Mouse (Mus musculus): ENCODE data around the gene Fbxw5. TPM values are rescaled to one million over a fixed set of nuclear protein-coding genes. Genes with fewer than 3 reads are reported as not detected.

Fbxw5 gene
- total RNA-seq (2022): 100 to 1,000 TPM; 105 to 121 (median 113) TPM

DNA sequence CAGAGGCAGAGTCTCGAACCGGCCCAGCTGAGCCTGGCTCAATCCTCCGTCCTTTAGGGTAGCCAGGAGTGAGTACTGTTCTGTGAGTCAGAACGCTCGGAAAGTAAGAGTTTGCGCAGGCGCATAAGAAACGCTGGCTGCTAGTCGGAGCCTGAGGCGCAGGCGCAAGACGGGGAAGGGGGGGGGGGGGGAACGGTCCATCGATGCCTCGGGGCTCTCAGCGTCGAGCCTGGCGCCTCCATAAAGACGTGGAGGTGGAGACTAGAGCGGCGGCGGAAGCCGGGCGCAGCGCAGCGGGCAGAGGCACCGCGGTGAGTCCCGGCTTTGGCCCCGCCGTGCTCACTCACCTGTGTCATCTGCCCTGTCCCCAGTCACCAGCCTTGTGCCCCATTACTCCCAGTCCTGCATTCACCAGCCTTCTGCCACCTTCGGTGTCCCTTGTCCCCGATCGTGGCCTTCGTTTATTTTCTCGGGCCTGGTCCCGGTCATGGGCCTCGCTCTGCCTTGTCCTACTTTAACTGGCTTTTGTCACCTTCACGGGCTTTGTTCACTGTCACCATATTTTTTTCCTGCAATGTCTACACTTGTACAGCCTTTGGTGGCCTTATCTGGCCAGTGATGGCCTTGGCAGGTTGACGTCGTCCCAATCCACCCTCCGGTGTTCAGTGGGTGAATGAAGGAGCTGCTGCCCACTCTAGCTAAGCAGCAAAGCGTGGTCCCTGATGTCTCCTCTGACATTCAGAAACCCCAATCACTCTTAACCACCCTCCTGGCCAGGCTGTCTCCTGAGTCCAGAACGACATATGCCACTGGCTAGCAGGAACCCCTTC lies at the start of gene Fbxw5:
Gene Fbxw5 (plus strand): TSS at position 175 of the 830 bp plus-strand sequence.
- peak; percentile 59 to 76 for DNase-seq (ENCODE audit: low spot score in 2 of 2)

DNA sequence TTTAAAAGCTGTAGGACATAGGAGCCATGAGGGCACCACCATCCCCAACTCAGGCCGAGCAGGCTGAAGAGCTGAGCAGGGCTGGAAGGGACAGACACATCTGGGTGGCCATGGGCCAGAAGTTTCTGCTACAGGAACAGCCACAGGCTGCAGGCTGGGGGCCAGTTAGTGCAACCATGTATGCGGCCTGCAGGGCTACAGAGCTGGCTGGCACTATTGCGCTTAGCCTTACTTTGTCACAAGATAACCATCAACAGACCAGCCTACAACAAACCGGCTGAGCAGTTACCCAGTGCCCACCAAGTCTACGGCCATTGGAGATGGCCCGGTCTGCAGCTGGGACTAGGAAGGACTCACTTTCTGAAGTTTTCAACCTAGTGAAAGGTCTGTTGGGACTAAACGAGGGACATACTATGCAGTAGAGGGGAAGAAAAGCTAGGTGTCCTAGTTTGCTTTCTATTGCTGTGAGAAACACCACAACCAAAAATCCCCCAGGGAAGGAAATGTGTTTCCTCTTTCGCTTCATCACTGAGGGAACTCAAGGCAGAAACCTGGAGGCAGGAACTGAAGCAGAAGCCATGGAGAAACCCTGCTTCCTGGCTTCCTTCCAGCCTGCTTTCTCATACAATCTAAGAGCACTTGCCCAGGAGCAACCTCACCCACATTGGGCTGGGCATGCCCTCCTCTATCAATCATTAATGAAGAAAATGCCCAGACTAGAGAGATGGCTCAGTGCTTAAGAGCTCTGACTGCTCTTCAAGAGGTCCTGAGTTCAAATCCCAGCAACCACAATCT lies 49.5 kb upstream of the Fbxw5 start:
- no peak for DNase-seq (ENCODE audit: low spot score in 2 of 2)

DNA sequence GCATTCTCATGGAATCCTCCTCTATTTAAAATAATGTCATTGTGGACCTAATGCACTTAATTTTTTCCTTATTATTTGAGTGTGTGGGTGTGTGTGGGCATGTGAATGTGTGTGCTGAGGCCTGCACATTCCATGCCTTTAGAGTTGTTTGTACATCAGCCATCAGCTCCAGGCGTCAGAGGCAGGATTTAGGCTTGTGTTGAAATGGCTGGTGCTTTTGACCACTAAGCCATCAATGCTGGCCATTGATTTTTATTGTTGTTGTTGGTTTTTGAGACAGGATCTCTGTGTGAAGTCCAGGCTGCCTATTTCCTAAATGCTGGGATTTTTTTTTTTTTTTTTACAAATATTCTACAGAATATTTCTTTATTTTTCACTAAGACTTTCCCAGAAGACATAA lies 47.6 kb upstream of the Fbxw5 start:
- DNase-seq (ENCODE audit: low spot score in 2 of 2): no peak

DNA sequence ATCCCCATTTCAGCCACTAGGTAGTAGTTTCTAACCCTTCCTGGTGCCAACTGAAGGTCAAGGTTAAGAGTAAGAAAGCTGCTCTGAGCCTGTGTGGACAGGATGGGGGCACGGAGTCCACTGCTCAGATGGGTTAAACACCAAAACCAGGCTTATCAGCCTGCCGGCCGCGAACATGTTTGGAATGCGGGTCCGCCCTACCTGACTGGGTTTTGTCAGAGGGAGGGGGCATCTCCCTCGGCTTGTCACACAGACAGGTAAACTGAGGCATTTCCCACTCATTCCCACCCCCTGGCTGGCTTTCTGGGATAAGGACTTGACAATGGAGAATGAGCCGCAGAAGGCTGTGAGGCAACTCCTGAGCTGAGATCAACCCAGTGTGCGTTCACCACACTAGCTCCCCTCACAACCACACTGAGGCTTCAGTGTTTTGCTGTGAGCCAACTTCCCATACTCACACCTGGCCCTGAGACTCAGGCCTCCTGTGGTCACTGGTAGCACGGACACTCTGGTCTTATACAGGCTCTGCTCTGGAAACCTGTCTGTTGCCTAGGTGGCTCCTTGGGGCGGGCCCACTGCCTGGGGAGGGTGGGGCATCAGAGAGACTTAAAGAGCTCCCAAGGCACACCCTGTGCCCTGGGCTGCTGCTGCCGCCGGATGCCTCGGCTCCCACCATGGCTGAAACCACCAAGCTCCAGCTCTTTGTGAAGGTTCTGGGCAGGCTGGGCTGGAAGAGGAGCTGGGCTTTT lies 44.2 kb upstream of the Fbxw5 start, which contains the start of gene Clic3:
Gene Clic3 (plus strand): TSS at position 634 of the 749 bp plus-strand sequence.
- DNase-seq (ENCODE audit: low spot score in 2 of 2): no peak

DNA sequence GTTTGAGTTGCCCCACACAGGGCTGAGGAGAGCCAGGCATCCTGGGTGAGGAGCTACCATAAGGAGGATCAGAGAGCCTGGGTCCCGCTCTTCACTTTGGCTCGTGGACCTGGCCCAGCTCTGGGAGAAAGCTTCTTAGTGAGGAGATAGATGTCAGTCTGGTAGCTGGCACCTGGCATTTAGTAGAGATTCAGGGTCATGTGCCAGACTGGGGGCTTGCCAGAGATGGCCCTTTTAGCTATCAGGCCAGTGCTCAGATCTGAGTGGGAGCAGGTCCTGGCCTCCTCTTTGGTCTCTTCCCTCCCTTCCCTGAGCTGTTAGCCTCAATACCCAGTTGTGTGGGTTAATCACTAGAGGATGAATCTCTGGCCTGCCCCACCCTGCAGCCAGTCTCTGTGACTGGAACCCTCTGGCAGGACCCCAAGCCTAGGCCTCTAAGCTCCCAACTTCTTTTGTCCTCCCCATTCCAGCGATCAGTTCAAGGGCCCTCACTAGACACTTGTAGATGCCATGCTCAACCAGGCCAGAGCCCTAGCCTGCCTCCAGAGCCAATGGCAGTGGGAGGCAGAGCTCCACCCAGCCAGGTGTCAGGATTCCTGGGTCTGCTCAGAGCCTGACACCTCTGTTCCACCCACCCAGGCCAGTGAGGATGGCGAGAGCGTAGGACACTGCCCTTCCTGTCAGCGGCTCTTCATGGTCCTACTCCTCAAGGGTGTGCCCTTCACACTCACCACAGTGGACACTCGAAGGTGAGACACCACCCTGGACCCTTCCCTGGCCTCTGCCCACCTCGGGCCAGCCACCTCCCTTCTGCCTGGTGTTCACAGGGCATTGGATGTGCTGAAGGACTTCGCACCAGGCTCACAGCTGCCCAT lies 43.3 kb upstream of the Fbxw5 start:
- DNase-seq (ENCODE audit: low spot score in 2 of 2): no peak

DNA sequence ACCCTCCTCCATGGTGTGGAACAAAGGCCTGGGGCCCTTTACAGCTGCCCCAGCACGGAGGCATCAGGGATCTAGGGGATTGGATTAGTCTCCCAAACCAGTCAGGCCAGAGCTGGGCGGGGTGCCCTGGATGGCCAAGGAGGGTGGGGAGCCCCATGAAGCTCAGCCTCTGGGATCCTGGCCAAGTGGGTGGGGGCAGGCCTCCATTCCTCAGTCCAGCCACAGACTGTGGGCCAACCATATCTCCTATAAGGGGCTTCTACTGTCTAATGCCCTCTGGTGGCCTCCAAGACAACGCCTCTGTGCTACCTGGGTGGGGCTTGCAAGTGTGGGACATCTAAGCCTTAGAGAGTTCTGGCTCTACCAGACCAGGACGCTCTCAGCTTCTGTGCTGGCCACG lies 41.6 kb upstream of the Fbxw5 start:
- DNase-seq (ENCODE audit: low spot score in 2 of 2): no peak

DNA sequence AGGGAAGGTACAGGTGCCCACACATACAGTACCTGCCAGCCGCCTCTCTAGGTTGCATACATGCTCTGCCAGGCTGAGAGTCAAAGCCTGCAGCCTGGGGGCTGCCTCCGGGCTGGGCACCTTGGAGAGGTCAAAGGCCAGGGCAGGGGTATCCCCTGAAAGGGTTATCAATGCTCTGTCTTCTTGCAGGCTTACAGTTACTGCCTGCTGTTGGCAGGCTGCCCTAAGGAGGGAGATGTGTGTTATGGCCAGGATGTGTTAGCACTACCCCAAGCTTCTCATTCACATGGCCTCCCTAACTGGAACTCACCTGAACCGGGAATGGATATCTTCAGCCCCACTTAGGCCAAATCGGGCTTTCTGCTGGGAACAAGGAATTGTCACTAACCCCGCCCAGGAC lies 40.4 kb upstream of the Fbxw5 start:
- DNase-seq (ENCODE audit: low spot score in 2 of 2): peak in 1 of 2 experiments; percentile 65

DNA sequence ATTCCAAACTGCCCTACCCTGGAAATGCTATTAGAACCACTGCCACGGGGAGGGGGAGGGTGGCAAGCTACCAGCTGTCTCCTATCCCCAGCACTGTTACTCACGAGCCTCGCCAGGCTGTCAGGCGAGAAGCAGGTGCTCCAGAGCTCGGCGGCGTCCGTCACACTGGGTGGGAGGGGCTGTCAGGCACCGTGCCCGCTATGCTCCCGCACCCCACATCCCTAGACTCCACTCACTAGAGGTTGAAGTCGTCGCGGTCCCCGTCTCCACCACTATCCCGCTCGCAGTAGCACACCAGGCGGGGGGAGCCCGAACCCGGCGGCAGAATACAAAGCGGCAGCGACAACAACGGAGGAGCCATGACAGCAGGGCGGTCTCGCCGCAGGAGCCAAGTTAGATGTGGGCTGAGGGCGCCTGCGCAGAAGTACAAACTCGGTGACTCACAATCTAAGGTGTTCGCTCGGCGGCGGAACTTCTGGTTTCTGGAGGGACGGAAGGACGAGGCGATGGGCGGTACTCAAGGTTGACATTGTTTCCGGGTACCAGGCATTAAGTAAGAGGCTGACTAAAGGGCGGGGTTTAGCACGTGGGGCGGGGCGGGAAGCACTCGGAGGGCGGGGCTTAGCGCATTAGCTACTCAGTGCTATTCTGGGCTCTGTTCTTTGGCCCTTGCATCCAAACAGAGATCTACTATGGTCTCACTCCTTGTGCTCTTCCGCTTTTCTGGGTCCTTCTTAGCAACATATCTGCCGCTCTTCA lies 39.8 kb upstream of the Fbxw5 start, which contains the start of gene Paxx:
Gene Paxx (minus strand): TSS at position 544 of the 759 bp plus-strand sequence.
- DNase-seq (ENCODE audit: low spot score in 2 of 2): peak; percentile 86 to 95

DNA sequence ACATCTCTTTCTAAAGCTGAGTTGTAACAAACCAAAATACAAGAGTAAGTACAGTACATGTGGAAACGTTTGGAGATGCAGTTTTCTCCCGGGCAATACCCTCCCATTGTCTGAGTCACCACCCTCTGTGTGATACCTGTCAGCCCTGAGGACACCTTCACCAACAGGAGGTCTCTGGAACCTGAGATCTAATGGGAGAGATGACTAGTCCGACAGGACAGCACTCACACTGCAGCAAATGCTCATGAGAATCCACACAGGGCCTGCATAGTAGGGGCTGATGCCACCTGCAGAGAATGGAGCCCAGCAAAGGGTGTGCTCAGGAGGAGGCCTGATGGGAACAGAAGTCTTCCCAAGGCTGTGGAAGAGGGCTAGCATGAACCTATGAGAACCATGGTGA lies 39.1 kb upstream of the Fbxw5 start:
- no peak for DNase-seq (ENCODE audit: low spot score in 2 of 2)

DNA sequence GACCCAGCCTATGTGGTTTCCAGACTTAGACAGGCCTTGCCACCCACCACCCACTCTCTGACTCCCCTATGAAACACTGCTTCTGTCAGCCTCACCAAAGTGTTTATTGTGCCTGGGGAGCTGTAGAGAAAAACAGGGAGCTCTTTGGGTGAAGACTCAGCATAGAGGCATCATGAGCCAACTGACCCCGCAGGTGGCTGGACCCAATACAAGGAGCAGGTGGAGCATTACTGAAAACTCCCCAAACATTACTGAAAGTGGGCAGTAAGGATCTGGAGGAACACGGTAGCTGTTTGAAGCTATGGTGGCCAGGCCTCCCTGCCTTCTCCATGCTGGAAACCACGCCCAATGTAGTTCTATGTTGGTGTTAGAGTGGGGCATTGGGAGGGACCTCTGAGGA lies 36.9 kb upstream of the Fbxw5 start:
- no peak for DNase-seq (ENCODE audit: low spot score in 2 of 2)

DNA sequence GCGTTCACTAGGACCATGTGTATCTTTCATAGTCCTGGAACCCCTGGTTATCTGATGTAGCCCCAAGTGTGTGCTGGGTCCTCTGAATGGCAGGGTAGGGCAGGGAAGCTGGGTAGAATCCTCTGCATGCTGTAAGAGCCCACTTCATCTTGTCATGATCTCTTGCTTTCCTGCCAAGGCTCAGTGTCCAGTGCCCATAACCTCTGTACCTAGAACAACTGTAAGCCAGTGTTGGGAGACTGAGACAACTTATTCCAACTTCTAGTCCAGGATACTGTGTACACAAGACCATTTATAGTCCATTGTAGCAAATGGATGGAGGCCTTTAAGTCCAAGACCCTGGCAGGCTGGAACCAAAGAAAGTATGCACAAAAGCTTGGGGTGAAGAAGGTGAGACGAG lies 35.3 kb upstream of the Fbxw5 start:
- DNase-seq (ENCODE audit: low spot score in 2 of 2): no peak

DNA sequence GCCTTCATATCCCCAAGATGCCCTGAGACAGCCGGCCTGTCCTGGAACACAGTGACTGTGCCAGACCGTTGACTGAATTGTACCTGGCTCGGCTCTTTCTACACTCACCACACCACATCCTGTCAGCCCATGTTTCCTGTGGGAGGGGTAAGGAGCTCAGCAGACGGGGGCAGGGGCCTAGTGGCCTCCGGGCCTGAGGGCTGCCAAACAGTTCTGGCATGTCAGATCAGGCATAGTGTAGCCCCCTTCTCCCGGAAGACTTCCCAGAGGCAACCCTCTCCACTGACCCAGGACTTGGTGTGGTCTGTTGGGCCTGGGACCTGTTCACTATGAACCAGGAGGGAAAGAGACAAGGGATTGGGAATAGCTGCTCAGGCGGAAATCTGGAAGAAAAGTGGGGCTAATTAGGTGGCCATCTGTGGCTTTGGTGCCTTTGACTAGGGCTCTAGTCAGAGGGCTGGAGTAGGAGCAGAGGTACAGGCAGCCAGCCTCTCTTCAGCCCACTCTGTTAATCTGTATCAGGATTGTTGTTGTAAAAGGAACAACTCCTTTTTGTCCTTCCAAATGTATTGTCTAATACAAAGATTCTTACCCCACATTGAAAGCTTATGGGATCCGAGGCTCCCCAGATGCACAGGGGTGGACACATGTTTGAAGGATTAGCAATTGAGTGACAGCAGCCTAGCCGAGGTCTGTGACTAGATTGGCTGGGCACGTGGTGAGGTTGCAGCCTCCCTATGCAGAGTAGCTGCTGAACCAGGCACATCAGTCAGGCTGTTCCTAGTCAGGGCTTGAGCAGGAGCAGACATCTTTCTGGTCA lies 34.5 kb upstream of the Fbxw5 start:
- DNase-seq (ENCODE audit: low spot score in 2 of 2): no peak

DNA sequence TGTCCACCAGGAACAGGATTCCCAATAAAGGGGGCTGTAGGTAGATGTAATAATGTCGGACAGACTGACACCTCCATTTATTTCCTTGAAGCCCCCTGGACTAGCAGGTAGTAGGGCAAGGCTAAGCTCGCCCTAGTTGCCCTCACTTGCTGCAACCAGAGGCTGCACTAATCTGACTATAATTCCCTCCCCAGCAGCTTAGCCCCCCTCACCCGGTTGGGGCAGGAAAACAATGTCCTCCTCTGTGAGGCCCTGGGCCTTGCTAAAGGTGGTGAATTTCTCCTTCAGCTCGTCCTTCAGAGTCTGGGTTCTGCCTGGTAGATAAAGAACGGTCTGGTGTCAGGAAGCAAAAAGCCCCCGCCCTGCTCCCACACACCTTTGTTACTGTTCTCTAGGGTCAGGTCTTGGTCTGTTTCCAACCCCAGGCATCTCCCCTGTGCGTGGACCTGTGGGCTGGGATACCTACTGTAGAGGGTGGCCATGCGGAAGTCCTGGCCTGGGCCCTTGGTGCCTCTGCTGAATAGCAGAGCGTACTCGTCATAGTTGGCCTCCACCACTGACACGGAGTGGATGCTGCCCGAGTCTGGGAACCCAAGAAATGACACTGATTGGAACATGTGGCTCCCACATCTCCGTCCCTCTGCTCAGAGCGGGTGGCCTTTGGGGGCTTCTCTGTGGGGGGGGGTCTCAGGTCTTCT lies 32.8 kb upstream of the Fbxw5 start:
- no peak for DNase-seq (ENCODE audit: low spot score in 2 of 2)

DNA sequence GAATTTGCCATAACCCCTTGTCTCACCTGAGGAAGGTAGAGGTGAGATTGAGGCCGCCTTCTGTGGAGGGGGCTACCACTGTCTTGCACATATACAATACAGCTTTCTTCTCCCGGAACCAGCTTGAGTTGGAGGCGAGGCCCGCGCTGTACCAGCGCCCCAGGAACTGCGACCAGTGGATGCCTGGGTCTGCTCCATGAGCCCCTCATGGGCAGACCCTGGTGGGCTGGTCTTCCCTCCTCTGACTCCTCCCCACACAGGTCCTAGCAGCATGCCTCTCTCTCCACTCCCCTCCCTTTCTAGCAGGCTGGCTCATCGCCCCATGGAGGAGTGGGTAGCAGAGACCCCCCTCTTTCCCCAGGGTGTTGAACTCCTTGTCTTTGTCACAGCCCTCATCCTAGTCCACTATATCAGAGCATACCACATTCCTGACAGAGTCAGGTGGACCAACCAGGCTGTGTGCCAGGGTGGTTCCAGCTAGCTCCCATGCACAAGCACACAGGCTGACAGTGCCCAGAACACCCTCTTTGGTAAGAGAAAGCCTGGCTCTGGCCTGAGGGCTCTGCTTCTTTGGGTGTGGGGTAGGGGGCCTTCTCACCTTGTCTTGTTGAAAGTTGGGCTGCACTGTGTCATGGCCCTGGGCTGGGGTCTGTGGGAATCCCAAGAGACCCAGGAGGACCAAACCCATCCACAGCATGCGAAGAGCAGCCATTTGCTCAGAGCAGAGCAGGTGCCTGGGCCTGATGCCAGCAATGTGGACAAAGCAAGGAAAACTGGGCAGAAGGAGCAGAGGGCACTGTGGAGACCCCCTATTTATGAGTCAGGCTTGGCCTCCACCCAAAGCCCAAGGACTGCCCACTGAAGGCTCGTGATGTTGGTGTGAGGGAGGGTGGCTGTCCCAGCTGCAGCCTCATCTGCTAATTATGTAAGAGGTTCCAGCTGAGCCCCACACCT lies 31.3 kb upstream of the Fbxw5 start:
- DNase-seq (ENCODE audit: low spot score in 2 of 2): peak in 1 of 2 experiments; percentile 64

DNA sequence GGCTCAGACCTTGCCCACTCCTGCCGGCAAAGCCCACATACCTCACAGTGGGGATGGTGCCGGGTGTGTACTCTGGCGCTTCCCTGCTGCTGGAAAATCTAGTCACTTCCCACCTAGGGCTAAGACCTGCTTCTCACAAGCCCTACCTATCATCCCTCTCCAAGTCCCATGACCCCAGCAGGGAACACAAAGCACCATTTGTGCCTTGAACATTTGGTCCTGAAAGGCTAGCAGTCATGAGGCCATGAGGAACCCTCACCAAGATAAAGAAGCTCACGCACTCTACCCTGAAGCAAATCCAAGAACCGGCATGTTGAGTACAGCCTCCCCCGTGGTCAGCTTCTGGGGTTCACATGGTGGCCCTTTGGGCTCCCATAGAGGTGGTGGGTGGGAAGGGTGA lies 30.6 kb upstream of the Fbxw5 start, which contains the start of gene Ptgds:
Gene Ptgds (minus strand): TSS at position 78 of the 400 bp plus-strand sequence.
- no peak for DNase-seq (ENCODE audit: low spot score in 2 of 2)

DNA sequence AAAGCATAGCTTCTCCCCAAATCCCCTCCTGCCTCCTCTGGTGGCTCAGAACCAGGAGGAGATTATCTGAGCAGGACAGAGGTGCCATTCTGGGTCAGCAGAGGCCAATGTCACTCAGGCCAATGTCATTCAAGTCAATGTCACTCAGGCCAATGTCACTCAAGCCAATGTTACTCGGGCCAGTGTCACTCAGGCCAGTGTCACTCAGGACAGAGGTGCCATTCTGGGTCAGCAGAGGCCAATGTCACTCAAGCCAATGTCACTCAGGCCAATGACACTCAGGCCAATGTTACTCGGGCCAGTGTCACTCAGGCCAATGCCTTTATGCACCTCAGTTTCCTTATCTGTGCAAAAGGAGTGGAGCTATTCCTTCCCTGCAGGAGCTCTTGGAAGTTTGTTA lies 28.0 kb upstream of the Fbxw5 start:
- no peak for DNase-seq (ENCODE audit: low spot score in 2 of 2)

DNA sequence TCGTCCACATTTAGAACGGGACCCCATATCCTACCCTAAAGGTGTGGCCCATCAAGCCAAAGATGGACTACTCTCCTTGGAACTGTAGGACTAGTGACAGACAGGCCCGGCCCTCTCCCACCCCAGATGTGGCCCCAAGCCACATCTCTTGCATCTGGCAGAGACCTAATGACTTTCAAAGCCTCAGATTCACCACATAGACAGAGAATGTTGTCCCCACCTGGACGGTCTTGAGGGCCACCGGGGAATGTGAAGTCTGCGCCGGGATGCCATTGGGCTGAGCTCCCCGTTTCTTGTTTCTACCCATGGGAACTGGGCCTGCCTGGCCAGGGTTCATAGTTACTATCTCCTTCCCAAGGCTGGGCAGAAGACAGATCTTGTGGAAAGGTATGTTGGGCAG lies 23.0 kb upstream of the Fbxw5 start:
- DNase-seq (ENCODE audit: low spot score in 2 of 2): no peak
